Mouse (Mus musculus): ENCODE results near the gene Cd82. TPM values are rescaled to one million over a fixed set of nuclear protein-coding genes. Genes with fewer than 3 reads are reported as not detected.
A peak's percentile ranks its signal among the peaks of the same experiment; 100 is the strongest.

Gene Cd82
- polyA plus RNA-seq, 1 experiment, result 118 TPM

DNA sequence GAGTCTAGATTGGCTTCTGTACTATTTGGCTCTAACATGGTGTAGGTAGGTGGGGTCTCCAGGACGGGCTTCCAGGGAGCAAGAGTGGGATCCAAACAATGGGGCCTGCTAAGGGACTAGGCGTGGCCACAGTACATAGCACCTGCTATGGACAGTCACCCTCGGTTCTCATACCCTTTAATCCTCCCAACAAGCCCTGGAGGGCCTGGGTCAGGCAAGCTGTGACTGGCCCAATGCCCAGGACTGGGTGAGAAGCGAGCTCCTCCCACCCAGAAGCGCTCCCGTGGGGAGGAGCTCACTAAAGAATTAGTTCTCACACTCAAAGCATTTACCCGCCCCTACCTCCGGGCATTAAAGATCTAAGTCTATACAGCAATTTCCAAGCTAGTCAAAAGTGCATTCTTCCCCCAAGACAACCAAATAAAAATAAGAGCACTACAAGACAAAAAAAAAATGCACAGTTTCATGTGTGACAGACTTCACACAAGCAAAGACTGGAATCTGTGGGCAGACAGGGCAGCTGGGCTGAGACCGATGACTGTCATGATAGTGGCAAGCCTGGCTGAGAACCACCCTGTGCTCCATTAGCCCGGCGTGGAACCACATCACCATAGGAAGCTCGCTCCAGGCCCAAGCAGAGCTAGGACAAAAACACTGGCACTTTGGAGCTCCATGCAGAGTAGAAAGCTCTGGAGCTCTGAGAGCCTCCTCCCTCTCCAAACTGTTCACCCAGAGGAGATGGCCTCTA is 23.0 kb downstream of the Cd82 start:
- Histone ChIP-seq H3ac (ENCODE audit: control insufficient read depth, insufficient read length, low read depth) (no peak overlapping the region), H3K79me2 (ENCODE audit: control insufficient read depth, insufficient read depth) (peaks cover 10% of the 10 kb centered on the region), H3K36me3 (ENCODE audit: control insufficient read depth, insufficient read depth) (peaks cover 15% of the 10 kb centered on the region), H3K79me3 (ENCODE audit: low read depth) (no peaks in the 10 kb centered on the region), H3K4me3 (ENCODE audit: insufficient read depth, poor library complexity, severe bottlenecking) (no peak overlapping the region), H3K27me3 (ENCODE audit: control insufficient read depth, insufficient read depth, insufficient read length) (no peaks in the 10 kb centered on the region)
- TF ChIP-seq MYOD1 (IDR thresholded peaks at IDR 0.05; ENCODE audit: control insufficient read depth, insufficient read length, low read depth) (peak; percentile 63), CTCF (IDR thresholded peaks at IDR 0.05; ENCODE audit: control insufficient read depth, insufficient read depth, insufficient read length) (no peak)

GRCm38 (mm10) chr2:93439352-93439771 is 23.6 kb downstream of the Cd82 start:
- no peaks in the 10 kb centered on the region for H3K27me3 ChIP-seq (ENCODE audit: control insufficient read depth, insufficient read depth, insufficient read length)
- no peak for TF ChIP-seq FOSL1 (IDR thresholded peaks at IDR 0.05; ENCODE audit: insufficient read depth, low read length, poor library complexity, severe bottlenecking)
- TF ChIP-seq CEBPB (IDR thresholded peaks at IDR 0.05; ENCODE audit: low read depth), result no peak
- TF ChIP-seq USF1 (IDR thresholded peaks at IDR 0.05; ENCODE audit: low read depth), result no peak
- TF ChIP-seq MAX (IDR thresholded peaks at IDR 0.05), result no peak
- no peak for TF ChIP-seq CTCF (IDR thresholded peaks at IDR 0.05; ENCODE audit: control insufficient read depth, insufficient read depth, insufficient read length)
- TF ChIP-seq MYOG (IDR thresholded peaks at IDR 0.05; ENCODE audit: control insufficient read depth, extremely low read depth, insufficient read length), result no peak

GRCm38 (mm10) chr2:93438335-93438734 is 24.6 kb downstream of the Cd82 start:
- Histone ChIP-seq H3K79me3 (ENCODE audit: low read depth) (no peaks in the 10 kb centered on the region), H3ac (ENCODE audit: control insufficient read depth, insufficient read length, low read depth) (no peak overlapping the region), H3K36me3 (ENCODE audit: control insufficient read depth, insufficient read depth) (peaks cover 22% of the 10 kb centered on the region), H3K27me3 (ENCODE audit: control insufficient read depth, insufficient read depth, insufficient read length) (no peaks in the 10 kb centered on the region), H3K79me2 (ENCODE audit: control insufficient read depth, insufficient read depth) (peaks cover 5% of the 10 kb centered on the region), H3K4me3 (ENCODE audit: insufficient read depth, poor library complexity, severe bottlenecking) (no peak overlapping the region)
- TF ChIP-seq MAX (IDR thresholded peaks at IDR 0.05) (no peak), MYOD1 (IDR thresholded peaks at IDR 0.05; ENCODE audit: control insufficient read depth, insufficient read length, low read depth) (peak; percentile 42), USF1 (IDR thresholded peaks at IDR 0.05; ENCODE audit: low read depth) (no peak), CTCF (IDR thresholded peaks at IDR 0.05; ENCODE audit: control insufficient read depth, insufficient read depth, insufficient read length) (no peak)

More at GRCm38 (mm10) chr2:93439352-93439771, 23.6 kb downstream of the Cd82 start:
- no peaks in the 10 kb centered on the region for H3K79me3 ChIP-seq (ENCODE audit: low read depth)
- H3K36me3 ChIP-seq (ENCODE audit: control insufficient read depth, insufficient read depth), result peaks cover 21% of the 10 kb centered on the region
- peaks cover 5% of the 10 kb centered on the region for H3K79me2 ChIP-seq (ENCODE audit: control insufficient read depth, insufficient read depth)
- no peak overlapping the region for H3ac ChIP-seq (ENCODE audit: control insufficient read depth, insufficient read length, low read depth)
- no peak overlapping the region for H3K4me3 ChIP-seq (ENCODE audit: insufficient read depth, poor library complexity, severe bottlenecking)

DNA sequence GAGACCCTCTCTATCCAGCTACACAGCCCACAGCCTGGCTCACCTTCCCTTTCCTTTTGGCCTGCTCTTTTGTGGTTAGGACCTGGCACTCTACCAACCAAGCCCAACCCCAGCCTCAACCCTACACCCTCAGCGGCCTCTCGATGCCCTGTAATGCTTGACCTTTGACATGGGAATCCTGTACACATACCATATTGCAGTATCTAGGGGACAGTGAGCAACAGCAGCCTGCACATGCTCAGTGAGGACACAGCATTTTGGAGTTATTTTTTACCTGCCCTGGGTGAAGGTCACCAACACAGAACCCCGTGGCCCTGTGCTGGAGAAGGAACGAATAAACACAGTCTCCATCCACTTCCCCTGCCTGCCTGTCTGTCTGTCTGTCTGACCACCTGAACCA is 27.4 kb downstream of the Cd82 start:
- Histone ChIP-seq H3ac (ENCODE audit: control insufficient read depth, insufficient read length, low read depth) (no peak overlapping the region), H3K4me3 (ENCODE audit: insufficient read depth, poor library complexity, severe bottlenecking) (no peak overlapping the region), H3K27me3 (ENCODE audit: control insufficient read depth, insufficient read depth, insufficient read length) (no peaks in the 10 kb centered on the region), H3K79me2 (ENCODE audit: control insufficient read depth, insufficient read depth) (peaks cover 5% of the 10 kb centered on the region), H3K36me3 (ENCODE audit: control insufficient read depth, insufficient read depth) (peaks cover 29% of the 10 kb centered on the region), H3K79me3 (ENCODE audit: low read depth) (no peaks in the 10 kb centered on the region)
- TF ChIP-seq FOSL1 (IDR thresholded peaks at IDR 0.05; ENCODE audit: insufficient read depth, low read length, poor library complexity, severe bottlenecking) (no peak), MYOG (IDR thresholded peaks at IDR 0.05; ENCODE audit: control insufficient read depth, extremely low read depth, insufficient read length) (no peak), CEBPB (IDR thresholded peaks at IDR 0.05; ENCODE audit: low read depth) (no peak), MAX (IDR thresholded peaks at IDR 0.05) (no peak), MYOD1 (IDR thresholded peaks at IDR 0.05; ENCODE audit: control insufficient read depth, insufficient read length, low read depth) (no peak), CTCF (IDR thresholded peaks at IDR 0.05; ENCODE audit: control insufficient read depth, insufficient read depth, insufficient read length) (no peak), USF1 (IDR thresholded peaks at IDR 0.05; ENCODE audit: low read depth) (no peak)

GRCm38 (mm10) chr2:93434896-93435295 is 28.0 kb downstream of the Cd82 start:
- H3K79me2 ChIP-seq (ENCODE audit: control insufficient read depth, insufficient read depth), result peaks cover 5% of the 10 kb centered on the region
- TF ChIP-seq MAX (IDR thresholded peaks at IDR 0.05), result no peak
- TF ChIP-seq CTCF (IDR thresholded peaks at IDR 0.05; ENCODE audit: control insufficient read depth, insufficient read depth, insufficient read length), result no peak
- no peak for TF ChIP-seq MYOD1 (IDR thresholded peaks at IDR 0.05; ENCODE audit: control insufficient read depth, insufficient read length, low read depth)
- no peak for TF ChIP-seq FOSL1 (IDR thresholded peaks at IDR 0.05; ENCODE audit: insufficient read depth, low read length, poor library complexity, severe bottlenecking)
- H3K4me3 ChIP-seq (ENCODE audit: insufficient read depth, poor library complexity, severe bottlenecking), result no peak overlapping the region

DNA sequence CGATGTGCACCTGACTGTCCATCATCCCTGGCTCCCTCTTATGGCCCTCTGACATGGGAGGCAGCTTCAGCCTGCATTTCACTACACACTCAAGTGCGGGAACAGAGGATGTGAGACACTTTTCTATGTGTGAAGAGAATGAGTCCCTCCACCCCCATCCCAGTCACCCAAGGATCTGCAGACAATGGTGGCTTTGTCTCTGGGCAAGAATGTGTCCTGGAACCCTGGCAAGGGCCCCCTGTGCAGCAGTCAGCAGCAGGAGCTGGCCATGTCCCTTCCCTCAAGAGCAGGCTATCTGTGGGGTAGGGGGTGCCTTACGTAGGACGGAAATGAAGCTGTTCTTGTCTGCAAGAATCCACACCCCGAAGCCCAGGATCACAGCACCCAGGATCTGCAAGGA is 29.4 kb downstream of the Cd82 start:
- peaks cover 36% of the 10 kb centered on the region for H3K36me3 ChIP-seq (ENCODE audit: control insufficient read depth, insufficient read depth)
- no peak overlapping the region for H3K4me3 ChIP-seq (ENCODE audit: insufficient read depth, poor library complexity, severe bottlenecking)
- H3K27me3 ChIP-seq (ENCODE audit: control insufficient read depth, insufficient read depth, insufficient read length), result no peaks in the 10 kb centered on the region
- no peaks in the 10 kb centered on the region for H3K79me2 ChIP-seq (ENCODE audit: control insufficient read depth, insufficient read depth)
- no peaks in the 10 kb centered on the region for H3K79me3 ChIP-seq (ENCODE audit: low read depth)
- no peak overlapping the region for H3ac ChIP-seq (ENCODE audit: control insufficient read depth, insufficient read length, low read depth)
- TF ChIP-seq CTCF (IDR thresholded peaks at IDR 0.05; ENCODE audit: control insufficient read depth, insufficient read depth, insufficient read length) (no peak), MYOD1 (IDR thresholded peaks at IDR 0.05; ENCODE audit: control insufficient read depth, insufficient read length, low read depth) (no peak), FOSL1 (IDR thresholded peaks at IDR 0.05; ENCODE audit: insufficient read depth, low read length, poor library complexity, severe bottlenecking) (no peak), USF1 (IDR thresholded peaks at IDR 0.05; ENCODE audit: low read depth) (no peak), MYOG (IDR thresholded peaks at IDR 0.05; ENCODE audit: control insufficient read depth, extremely low read depth, insufficient read length) (no peak), MAX (IDR thresholded peaks at IDR 0.05) (no peak), CEBPB (IDR thresholded peaks at IDR 0.05; ENCODE audit: low read depth) (no peak)

More at GRCm38 (mm10) chr2:93434896-93435295, 28.0 kb downstream of the Cd82 start:
- no peak overlapping the region for H3ac ChIP-seq (ENCODE audit: control insufficient read depth, insufficient read length, low read depth)
- no peaks in the 10 kb centered on the region for H3K79me3 ChIP-seq (ENCODE audit: low read depth)
- no peaks in the 10 kb centered on the region for H3K27me3 ChIP-seq (ENCODE audit: control insufficient read depth, insufficient read depth, insufficient read length)
- H3K36me3 ChIP-seq (ENCODE audit: control insufficient read depth, insufficient read depth), result peaks cover 29% of the 10 kb centered on the region
